Mouse (Mus musculus) stomach, embryonic 14.5 days (tissue): ENCODE data around the gene Armc9. TPM values are rescaled to one million over a fixed set of nuclear protein-coding genes. Genes with fewer than 3 reads are reported as not detected.

Source experiments
- polyA plus RNA-seq: library from polyadenylated mRNA; unstranded; fragments of >200 nt; fragmentation: Nextera tagmentation; extraction: Ambion mirVana; gene quantifications from 2 replicates; pipeline ENCODE4 v1.2.1, GENCODE M21; 2014

Armc9 gene
- polyA plus RNA-seq, 1 experiment from 2014 or later: 30.1 TPM

Other genes with a start within 250 kb of the Armc9 start
- gene 4933407L21Rik, start 226.3 kb upstream of the Armc9 start, polyA plus RNA-seq: 0.13 and 0.49 TPM in 2 replicates
- not detected in 2 replicates for gene Gpr55, start 193.8 kb upstream of the Armc9 start, polyA plus RNA-seq
- not detected in 2 replicates for gene Spata3, start 138.0 kb upstream of the Armc9 start, polyA plus RNA-seq
- 2.9 and 3.1 TPM in 2 replicates for gene 2810459M11Rik, start 108.9 kb upstream of the Armc9 start, polyA plus RNA-seq
- gene Psmd1, start 90.4 kb upstream of the Armc9 start, polyA plus RNA-seq: 154 and 160 TPM in 2 replicates
- 0.70 and 1.00 TPM in 2 replicates for gene Htr2b, start 42.8 kb upstream of the Armc9 start, polyA plus RNA-seq
- gene Gm21972, start 21.1 kb upstream of the Armc9 start, polyA plus RNA-seq: not detected in 2 replicates
- 6.7 and 7.3 TPM in 2 replicates for gene B3gnt7, start 148.1 kb downstream of the Armc9 start, polyA plus RNA-seq
- gene Ncl, start 204.6 kb downstream of the Armc9 start, polyA plus RNA-seq: 335 and 360 TPM in 2 replicates